Mouse (Mus musculus) ovary, postnatal 14 days (tissue): ENCODE data around the gene Tapbp.
"Not testable (repeated sequence)": the region's sequence is repeated elsewhere in the genome, so short reads cannot be mapped to it uniquely, and the experiment has no call there.

Source experiments
- DNase-seq: peaks from one replicate; pipeline ENCODE4 v3.0.0; 2022; ENCODE audit warnings: low spot score

The Tapbp gene

DNA sequence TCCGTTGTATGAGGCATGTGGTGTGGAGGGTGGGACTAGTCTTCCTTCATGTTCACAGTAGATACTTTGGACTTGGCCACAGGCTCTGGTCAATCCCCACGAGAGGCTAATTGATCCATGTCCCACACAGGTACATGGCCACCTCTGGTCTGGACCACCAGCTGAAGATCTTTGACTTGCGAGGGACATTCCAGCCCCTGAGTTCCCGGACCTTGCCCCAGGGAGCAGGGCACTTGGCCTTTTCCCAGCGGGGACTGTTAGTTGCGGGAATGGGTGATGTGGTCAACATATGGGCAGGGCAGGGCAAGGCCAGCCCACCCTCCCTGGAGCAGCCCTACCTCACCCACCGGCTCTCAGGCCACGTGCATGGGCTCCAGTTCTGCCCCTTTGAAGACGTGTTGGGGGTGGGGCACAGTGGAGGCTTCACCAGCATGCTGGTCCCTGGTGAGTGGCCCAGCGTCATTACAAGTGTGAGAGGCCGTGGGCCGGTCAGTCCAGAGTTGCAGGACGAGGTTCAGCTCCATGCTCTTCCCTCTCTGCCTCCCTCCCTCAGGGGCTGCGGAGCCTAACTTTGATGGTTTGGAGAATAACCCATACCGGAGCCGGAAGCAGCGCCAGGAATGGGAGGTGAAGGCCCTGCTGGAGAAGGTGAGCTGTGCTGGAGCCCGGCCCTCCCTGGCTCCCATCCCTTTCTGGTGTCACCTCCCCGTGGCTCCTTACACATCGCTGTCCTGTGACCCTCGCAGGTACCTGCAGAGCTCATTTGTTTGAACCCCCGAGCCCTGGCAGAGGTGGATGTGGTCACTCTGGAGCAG lies 32.6 kb downstream of the Tapbp start:
- DNase-seq, result no peak

DNA sequence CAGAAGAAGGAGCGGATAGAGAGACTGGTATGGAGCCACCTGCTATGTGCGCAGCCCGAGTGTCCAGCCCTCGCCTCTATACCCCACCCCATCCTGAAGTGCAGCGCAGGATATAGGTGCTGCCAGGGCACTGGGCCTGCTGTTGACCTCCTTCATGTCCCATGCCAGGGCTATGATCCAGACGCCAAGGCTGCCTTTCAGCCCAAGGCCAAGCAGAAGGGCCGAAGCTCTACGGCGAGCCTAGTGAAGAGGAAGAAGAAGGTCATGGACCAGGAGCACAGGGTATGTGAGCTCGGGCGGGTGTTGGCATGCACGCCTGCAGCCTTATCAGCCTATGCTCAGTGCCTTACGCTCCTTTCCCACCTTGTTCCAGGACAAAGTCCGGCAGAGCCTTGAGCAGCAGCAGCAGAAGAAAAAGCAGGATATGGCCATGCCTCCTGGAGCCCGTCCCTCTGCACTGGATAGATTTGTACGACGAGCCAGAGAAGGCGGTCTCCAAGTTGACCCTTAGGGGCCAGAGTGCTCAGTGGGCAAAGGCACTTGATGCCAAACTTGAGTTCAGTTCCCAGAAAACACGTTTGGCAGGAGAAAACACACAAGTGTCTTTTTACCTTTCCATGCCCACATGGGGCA lies 33.3 kb downstream of the Tapbp start:
- no peak for DNase-seq

DNA sequence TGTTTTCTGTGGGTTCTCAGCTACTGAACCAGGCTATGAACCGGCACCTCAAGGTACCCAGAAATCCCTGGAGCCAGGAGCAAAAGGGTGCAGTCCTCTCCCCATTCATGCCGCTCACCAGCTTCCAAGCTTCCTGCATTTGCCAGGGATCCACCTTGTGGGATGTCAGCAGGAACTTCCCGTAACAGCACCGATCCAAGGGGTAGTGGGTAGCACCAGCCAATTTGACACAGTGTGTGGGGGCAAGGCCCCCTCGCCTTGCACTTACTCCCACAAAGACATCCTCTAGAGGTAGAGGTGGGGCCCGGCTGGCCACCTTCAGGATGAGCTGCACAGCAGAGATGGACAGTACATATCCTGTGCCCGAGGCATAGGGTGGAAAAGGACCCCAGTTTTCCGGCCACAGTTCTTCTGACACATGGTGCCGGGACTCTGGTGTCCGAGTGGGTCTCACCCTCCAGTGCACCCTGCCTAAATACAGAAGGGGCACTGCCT lies 34.5 kb downstream of the Tapbp start:
- DNase-seq, result no peak

GRCm38 (mm10) chr17:33951021-33951946 lies 35.6 kb downstream of the Tapbp start, which contains the start of gene B3galt4:
Gene B3galt4 (minus strand): TSS chr17:33951488.
- peak; percentile 69 for DNase-seq

DNA sequence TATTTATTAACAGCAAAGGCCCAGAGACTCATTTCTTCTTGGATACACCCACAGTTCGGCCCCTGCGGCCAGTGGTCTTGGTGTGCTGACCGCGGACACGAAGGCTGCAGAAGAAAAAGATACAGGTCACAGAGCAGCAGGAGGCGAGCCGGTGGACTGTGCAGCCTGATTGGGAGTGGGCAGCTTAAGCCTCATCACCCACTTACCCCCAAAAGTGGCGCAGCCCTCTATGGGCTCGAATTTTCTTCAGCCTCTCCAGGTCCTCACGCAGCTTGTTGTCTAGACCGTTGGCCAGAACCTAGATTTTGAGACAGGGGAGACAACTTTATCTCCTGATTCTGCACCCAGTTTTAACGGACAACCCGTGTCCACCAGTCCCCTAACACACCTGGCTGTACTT lies 36.3 kb downstream of the Tapbp start:
- not testable (repeated sequence) for DNase-seq

DNA sequence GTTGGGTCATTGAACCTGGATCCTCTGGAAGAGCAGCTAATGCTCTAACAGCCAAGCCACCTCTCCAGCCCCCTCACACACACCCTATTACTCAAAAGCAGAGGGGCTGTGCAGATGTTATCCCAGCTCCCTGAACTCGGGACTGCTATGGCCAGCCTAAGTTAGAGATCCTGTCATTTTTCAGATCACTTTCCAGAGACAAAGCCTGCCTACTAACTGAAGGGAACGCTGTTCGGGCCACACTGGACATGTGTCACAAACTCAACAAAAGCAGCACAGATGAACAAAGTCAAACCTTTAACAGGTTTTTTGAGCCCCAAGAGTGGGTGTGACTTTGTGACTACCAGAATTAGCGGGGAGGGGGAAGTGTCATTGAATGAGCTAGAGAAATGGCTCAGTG lies 37.2 kb downstream of the Tapbp start:
- no peak for DNase-seq

DNA sequence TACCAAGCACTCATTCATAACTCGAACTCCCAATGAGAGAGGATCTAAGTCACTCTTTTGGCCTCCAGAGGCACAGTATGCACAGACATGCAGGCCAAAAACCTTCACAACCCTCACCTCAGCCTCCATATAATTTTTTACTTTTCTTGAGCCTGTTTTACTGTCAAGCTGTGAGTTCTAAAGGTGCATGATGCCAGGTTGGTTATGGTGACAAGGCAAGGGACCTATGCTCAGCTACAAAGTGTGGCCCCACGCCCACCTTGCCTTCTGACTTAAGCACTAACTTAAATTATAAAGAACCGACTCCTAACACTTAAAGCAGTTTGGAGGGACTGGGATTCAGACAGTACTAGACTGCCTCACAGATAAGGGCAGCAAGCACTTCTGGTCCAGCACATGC lies 37.6 kb downstream of the Tapbp start:
- DNase-seq, result no peak

DNA sequence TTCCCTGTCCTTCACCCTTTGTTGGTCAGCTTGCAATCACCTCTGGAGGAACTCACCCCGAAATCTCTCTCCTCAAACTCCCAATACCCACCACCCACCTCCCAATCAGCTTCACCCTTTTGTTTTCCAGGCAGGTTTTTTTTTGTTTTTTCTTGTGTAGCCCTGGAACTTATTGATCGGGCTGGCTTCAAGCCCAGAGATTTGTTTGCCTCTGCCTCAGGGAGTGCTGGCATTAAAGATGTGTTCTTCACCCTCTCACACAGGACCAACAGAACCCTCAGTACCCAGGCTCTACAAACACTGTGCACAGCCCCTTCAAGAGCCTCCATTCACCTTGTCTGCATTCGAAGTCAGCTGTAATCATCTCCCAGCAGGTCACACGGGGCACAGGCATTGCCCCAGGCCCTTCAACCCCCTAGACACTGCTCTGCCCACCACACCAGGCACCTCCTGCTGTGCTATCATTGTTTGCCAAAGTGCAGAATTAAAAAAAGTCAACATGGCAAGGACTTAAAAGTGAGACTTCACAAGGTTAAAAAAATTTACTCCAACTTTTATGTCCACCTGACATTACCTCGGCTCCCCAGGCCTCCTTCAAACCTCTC lies 38.4 kb downstream of the Tapbp start:
- no peak for DNase-seq

- no peak for DNase-seq
These were observed 39.2 kb downstream of the Tapbp start for GRCm38 (mm10) chr17:33954646-33955554.

DNA sequence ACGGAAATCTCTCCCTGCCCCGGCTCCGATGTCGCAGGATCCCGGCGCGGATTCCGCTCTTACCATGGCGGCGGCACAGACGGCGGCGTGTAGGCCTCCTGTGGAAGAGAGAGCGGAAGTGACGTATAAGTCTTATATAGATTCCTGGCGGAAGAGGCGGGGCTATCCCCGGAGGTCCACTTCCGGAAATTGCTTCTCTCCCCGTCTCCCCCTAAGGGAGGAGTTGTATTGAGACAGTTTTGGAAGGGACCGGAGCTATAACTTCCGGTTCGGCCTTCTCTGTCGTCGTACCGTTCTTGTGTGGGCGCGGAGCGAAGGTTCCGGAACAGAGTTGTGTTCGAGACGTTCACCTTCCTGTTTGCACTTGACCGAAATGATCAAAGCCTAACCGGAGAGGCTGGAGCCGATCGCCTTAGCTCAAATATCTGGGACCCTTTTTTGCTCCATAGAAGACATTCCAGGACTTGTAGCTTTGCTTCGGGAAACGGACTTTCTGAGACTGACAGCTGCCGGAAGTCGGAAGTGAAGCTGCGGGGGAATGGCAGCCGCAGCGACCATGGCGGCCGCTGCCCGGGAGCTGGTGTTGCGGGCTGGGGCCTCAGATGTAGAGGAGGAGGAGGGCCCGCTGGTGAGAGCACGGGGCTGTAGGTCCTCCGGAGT lies 40.0 kb downstream of the Tapbp start, which contains the start of the genes Vps52 and Rps18:
Gene Vps52, plus strand, starts transcription at position 258 of the 660 bp plus-strand sequence.
Gene Rps18, minus strand, starts transcription at position 447 of the 660 bp plus-strand sequence.
- DNase-seq, result peak; percentile 95

DNA sequence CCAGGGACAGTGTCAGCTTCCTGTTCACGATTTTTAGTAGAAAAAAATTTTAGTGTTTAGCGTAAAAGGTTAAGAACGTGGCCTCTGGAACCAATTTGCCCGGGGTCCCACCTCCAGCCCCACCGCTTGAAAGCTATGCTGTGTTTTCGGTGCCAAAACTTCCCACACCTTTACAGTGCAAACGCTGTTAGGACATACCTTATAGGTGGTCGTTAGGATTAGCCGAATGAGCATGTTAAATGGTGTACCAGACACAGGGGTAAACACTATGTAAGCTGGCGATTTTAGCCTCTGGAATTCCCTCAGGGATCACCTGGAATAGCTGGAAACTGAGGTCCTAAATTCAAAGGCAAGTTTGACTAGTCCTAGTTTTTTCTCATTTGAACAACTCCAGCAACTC lies 40.6 kb downstream of the Tapbp start:
- DNase-seq, result no peak

GRCm38 (mm10) chr17:33957493-33957892 lies 41.8 kb downstream of the Tapbp start:
- DNase-seq, result no peak

GRCm38 (mm10) chr17:33958451-33958850 lies 42.8 kb downstream of the Tapbp start:
- DNase-seq, result no peak

GRCm38 (mm10) chr17:33959135-33959534 lies 43.4 kb downstream of the Tapbp start:
- DNase-seq, result no peak

DNA sequence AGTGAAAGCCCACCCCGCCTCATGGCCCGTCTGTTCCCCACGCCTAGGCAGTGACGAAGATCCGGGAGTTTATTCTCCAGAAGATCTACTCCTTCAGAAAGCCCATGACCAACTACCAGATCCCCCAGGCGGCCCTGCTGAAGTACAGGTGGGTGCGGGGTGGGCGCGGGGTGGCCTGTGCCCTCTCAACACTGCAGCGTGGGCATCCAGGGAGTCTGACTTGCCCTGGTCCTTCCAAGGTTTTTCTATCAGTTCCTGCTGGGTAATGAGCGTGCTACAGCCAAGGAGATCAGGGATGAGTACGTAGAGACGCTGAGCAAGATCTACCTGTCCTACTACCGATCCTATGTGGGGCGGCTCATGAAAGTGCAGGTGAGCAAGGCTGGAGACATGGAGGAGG lies 44.2 kb downstream of the Tapbp start:
- DNase-seq, result no peak

DNA sequence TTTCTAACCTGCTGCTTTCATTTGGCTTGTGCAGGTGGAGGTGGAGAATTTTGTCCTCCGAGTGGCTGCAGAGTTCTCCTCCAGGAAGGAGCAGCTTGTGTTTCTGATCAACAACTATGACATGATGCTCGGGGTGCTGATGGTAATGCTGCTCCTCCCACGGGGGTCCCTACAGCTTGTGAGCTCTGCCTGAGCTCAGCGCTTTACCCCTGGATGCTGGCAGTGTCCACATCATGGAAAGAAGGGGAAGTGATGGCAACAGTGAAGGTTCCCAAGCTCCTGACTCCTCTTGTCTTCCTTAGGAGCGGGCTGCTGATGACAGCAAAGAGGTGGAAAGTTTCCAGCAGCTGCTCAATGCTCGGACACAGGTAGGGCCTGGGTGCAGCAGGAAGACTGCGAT lies 47.2 kb downstream of the Tapbp start:
- no peak for DNase-seq

GRCm38 (mm10) chr17:33965082-33965845 lies 49.6 kb downstream of the Tapbp start:
- no peak for DNase-seq

GRCm38 (mm10) chr17:33965846-33966550 lies 50.3 kb downstream of the Tapbp start:
- no peak for DNase-seq

DNA sequence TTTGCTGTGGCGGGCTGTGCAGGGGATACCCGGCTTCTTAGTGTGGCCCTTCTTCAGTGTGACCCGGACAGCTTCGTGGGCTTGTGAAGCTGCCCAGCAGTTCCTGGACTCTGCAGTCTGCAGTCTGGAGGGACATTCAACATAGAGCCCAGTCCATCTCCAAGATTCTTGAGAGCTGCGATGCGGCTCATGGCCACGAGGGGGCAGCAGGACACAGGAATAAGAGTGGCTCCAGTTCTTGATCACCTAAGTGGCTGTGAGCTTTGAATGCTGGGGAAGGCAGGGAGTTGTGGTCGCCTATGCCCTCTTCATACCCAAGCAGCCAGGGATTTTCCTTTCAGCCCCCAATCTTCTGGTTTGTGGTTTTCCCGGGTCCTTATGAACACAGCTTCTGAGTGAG lies 52.8 kb downstream of the Tapbp start:
- DNase-seq, result peak; percentile 63
